Mouse (Mus musculus) ES-Bruce4 (cell line): ENCODE results near the gene Ttyh2.

Experiments used
- CTCF ChIP-seq: IDR thresholded peaks from one replicate; pipeline ENCODE4 v1.8.1; 2011; ENCODE audit warnings: low read depth, low read length
- EP300 ChIP-seq: IDR thresholded peaks from 2 replicates; pipeline ENCODE4 v1.6.1; 2011; ENCODE audit warnings: low read depth, low read length; ENCODE audit not compliant: insufficient read depth
- POLR2A ChIP-seq: IDR thresholded peaks from one replicate; pipeline ENCODE4 v1.8.1; 2011; ENCODE audit warnings: low read length; ENCODE audit not compliant: insufficient read depth

DNA sequence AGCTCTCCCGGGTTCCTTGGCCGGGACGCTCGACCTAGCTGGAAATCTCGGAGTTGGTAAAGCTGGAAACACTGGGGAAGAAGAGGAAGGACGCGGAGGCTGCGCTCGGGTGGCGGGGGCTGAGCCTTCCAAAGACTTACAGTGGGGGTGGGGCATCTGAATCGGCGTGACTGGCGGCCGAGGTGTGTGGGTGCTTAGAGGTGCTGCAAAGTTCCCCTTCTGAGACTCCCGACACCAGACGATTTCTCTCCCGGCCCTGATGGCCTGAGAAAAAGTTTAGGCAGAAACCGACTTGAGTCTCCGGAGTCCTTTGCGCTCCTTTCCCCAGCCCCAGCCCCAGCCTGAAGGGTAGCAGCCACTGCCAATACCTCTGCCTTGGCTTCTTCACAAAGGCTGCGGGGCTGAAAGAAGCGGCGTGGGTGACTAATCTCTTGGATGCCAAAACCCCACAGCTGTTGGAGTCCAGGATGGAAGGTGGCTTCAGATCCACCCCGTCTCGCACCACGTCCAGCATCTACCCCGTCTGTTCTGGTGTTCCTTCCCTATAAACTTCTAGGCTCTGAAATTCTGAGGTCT lies 683 bp downstream of the Ttyh2 start:
- no peak for TF ChIP-seq EP300
- no peak for TF ChIP-seq CTCF
- no peak for TF ChIP-seq POLR2A
